Mouse (Mus musculus): ENCODE data around the gene Setd1a. TPM values are rescaled to one million over a fixed set of nuclear protein-coding genes. Genes with fewer than 3 reads are reported as not detected.
A peak's percentile ranks its signal among the peaks of the same experiment; 100 is the strongest.

The Setd1a gene
- polyA plus RNA-seq, 1 experiment from 2014 or later, result 6.2 TPM

GRCm38 (mm10) chr7:127808821-127809220, 32.4 kb downstream of the Setd1a start:
- H3K4me3 ChIP-seq (ENCODE audit: low read length), result no peak overlapping the region
- no peak overlapping the region for H3K4me2 ChIP-seq (ENCODE audit: low read depth, low read length)
- ATAC-seq, result no peak
- no peaks in the 10 kb centered on the region for H3K9me3 ChIP-seq (ENCODE audit: control insufficient read depth, low read length)
- no peaks in the 10 kb centered on the region for H3K36me3 ChIP-seq (ENCODE audit: control insufficient read depth, insufficient read depth, low read length)
- no peak overlapping the region for H3K9ac ChIP-seq (ENCODE audit: low read depth, low read length)
- WGBS, result 73% methylated on average over 5 of the region's 5 CpGs
- no peaks in the 10 kb centered on the region for H3K27me3 ChIP-seq (replicated peaks; ENCODE audit: control insufficient read depth, insufficient read depth, low read length)
- peaks cover 3% of the 10 kb centered on the region; the same call in 1 of the 2 replicates for H3K4me1 ChIP-seq (ENCODE audit: control insufficient read depth, insufficient read depth, low read length)
- no peak overlapping the region for H3K27ac ChIP-seq (ENCODE audit: low read length)

DNA sequence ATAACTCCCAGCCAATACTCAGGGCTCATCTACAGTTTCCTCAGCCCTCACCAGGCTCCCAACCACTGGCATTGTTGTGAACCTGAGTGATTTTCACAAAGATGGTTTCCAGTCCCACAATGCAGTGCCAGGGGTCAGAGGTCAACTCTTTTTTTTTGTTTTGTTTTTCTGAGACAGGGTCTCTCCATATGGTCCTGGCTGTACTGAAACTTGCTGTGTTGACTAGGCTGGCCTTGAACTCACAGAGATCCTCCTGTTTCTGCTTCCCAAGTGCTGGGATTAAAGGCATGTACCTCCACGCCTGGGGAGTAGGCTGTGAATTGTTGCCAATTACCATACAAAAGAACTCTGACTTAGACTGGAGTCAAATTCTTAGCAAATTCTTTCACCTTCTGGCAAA, 33.4 kb downstream of the Setd1a start:
- H3K9ac ChIP-seq (ENCODE audit: low read depth, low read length), result no peak overlapping the region
- H3K9me3 ChIP-seq (ENCODE audit: control insufficient read depth, low read length), result no peaks in the 10 kb centered on the region
- no peaks in the 10 kb centered on the region for H3K36me3 ChIP-seq (ENCODE audit: control insufficient read depth, insufficient read depth, low read length)
- H3K27ac ChIP-seq (ENCODE audit: low read length), result no peak overlapping the region
- H3K27me3 ChIP-seq (replicated peaks; ENCODE audit: control insufficient read depth, insufficient read depth, low read length), result no peaks in the 10 kb centered on the region
- no peaks in the 10 kb centered on the region for H3K4me1 ChIP-seq (ENCODE audit: control insufficient read depth, insufficient read depth, low read length)
- no peak overlapping the region for H3K4me2 ChIP-seq (ENCODE audit: low read depth, low read length)
- WGBS, result 91% methylated on average over 1 of the region's 1 CpGs
- ATAC-seq, result no peak
- H3K4me3 ChIP-seq (ENCODE audit: low read length), result no peak overlapping the region

DNA sequence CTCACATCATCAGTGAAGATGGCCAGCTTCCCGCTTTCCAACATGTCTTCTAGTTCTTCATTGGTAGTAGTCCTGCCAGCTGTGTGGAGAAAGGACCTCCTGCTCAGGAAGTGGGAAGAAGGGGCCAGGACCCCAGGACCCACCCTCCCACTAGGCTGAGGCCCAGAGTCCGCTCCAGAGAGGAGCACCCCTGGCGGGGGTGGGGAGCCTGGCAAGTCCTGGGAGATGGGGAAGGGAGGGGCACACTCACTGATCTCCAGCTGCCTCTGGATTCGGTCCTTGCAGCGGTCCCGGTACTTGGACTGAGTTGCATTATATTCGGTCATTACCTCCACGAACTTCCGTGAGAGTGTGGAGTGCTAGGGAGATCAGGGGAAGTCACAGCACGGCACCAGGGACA, 34.2 kb downstream of the Setd1a start:
- Histone ChIP-seq H3K9ac (ENCODE audit: low read depth, low read length) (no peak overlapping the region), H3K9me3 (ENCODE audit: control insufficient read depth, low read length) (no peaks in the 10 kb centered on the region), H3K27ac (ENCODE audit: low read length) (no peak overlapping the region), H3K27me3 (replicated peaks; ENCODE audit: control insufficient read depth, insufficient read depth, low read length) (no peaks in the 10 kb centered on the region), H3K4me3 (ENCODE audit: low read length) (no peak overlapping the region), H3K4me2 (ENCODE audit: low read depth, low read length) (no peak overlapping the region), H3K4me1 (ENCODE audit: control insufficient read depth, insufficient read depth, low read length) (no peaks in the 10 kb centered on the region), H3K36me3 (ENCODE audit: control insufficient read depth, insufficient read depth, low read length) (no peaks in the 10 kb centered on the region)
- WGBS, result 81% methylated on average over 10 of the region's 10 CpGs
- no peak for ATAC-seq

- Histone ChIP-seq H3K27ac (ENCODE audit: low read length) (no peak overlapping the region), H3K9ac (ENCODE audit: low read depth, low read length) (no peak overlapping the region), H3K4me1 (ENCODE audit: control insufficient read depth, insufficient read depth, low read length) (no peaks in the 10 kb centered on the region), H3K36me3 (ENCODE audit: control insufficient read depth, insufficient read depth, low read length) (no peaks in the 10 kb centered on the region), H3K27me3 (replicated peaks; ENCODE audit: control insufficient read depth, insufficient read depth, low read length) (no peaks in the 10 kb centered on the region), H3K4me2 (ENCODE audit: low read depth, low read length) (no peak overlapping the region), H3K9me3 (ENCODE audit: control insufficient read depth, low read length) (no peaks in the 10 kb centered on the region), H3K4me3 (ENCODE audit: low read length) (no peak overlapping the region)
- 74% methylated on average over 4 of the region's 4 CpGs for WGBS
- ATAC-seq, result no peak
Observed at GRCm38 (mm10) chr7:127811240-127811639, 34.8 kb downstream of the Setd1a start.

DNA sequence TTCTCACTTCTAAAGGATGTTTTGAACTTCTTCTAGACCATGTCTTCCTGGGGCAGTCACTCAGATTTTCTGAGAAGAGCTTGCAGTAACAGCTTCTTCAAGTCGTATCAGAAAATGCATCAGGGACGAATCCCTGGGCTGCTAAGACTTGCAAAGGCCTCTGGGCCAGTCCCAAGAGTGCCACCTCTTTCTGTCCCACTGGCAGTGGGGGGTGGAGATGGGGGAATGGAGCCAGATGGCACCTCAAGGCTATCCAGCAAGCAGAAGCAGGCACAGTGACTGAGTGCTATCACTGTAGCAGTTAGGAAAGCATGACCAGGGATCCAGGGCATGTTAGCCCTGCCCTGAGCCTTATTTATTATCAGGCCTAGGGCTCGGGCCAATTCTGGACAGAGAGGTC, 35.8 kb downstream of the Setd1a start:
- ATAC-seq, result no peak
- Histone ChIP-seq H3K9ac (ENCODE audit: low read depth, low read length) (no peak overlapping the region), H3K4me1 (ENCODE audit: control insufficient read depth, insufficient read depth, low read length) (no peaks in the 10 kb centered on the region), H3K9me3 (ENCODE audit: control insufficient read depth, low read length) (no peaks in the 10 kb centered on the region), H3K27me3 (replicated peaks; ENCODE audit: control insufficient read depth, insufficient read depth, low read length) (no peaks in the 10 kb centered on the region), H3K4me3 (ENCODE audit: low read length) (no peak overlapping the region), H3K4me2 (ENCODE audit: low read depth, low read length) (no peak overlapping the region), H3K36me3 (ENCODE audit: control insufficient read depth, insufficient read depth, low read length) (no peaks in the 10 kb centered on the region), H3K27ac (ENCODE audit: low read length) (no peak overlapping the region)
- 85% methylated on average over 3 of the region's 3 CpGs for WGBS

- no peaks in the 10 kb centered on the region for H3K27me3 ChIP-seq (replicated peaks; ENCODE audit: control insufficient read depth, insufficient read depth, low read length)
- ATAC-seq, result peak; percentile 57
- no peak overlapping the region for H3K9ac ChIP-seq (ENCODE audit: low read depth, low read length)
- no peaks in the 10 kb centered on the region for H3K9me3 ChIP-seq (ENCODE audit: control insufficient read depth, low read length)
- H3K4me3 ChIP-seq (ENCODE audit: low read length), result no peak overlapping the region
- 66% methylated on average over 4 of the region's 4 CpGs for WGBS
- H3K27ac ChIP-seq (ENCODE audit: low read length), result peak overlapping the region; percentile 9; the same call in 1 of the 2 replicates
- no peak overlapping the region for H3K4me2 ChIP-seq (ENCODE audit: low read depth, low read length)
- H3K36me3 ChIP-seq (ENCODE audit: control insufficient read depth, insufficient read depth, low read length), result no peaks in the 10 kb centered on the region
- no peaks in the 10 kb centered on the region for H3K4me1 ChIP-seq (ENCODE audit: control insufficient read depth, insufficient read depth, low read length)
Observed at GRCm38 (mm10) chr7:127813821-127814220, 37.4 kb downstream of the Setd1a start.

DNA sequence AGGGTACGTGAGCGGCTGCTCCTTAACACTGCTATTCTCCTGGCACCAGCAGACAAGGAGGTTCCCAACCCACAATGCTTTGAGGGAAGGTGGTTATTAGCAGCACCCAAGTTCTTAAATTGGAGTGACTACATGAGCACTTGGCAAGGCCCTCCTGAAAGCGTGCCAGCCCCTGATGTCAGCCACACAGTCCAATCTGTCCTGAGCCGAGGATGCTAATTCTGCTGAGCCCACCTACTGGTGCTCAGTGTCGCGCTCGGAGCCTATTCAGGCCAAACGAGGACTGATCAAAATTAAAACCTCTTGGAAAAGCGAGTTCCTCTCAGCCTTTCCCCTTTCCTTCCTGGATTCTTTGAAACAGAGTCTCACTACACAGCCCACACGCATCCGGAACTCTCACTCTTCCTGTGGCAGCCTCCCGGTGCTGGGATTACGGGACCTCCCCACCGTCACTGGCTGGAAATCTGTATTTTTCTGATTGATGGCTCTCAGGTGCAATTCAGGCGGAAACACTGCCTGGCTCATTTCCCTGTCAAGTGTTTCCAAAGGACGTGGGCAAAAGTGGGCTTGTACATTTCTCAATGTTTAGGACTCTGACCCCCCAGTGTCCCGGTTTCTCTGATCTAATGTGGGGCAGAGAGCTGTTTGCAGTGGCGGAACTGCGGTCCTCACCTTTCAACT, 37.9 kb downstream of the Setd1a start:
- WGBS, result 77% methylated on average over 19 of the region's 19 CpGs
- Histone ChIP-seq H3K9me3 (ENCODE audit: control insufficient read depth, low read length) (no peaks in the 10 kb centered on the region), H3K27ac (ENCODE audit: low read length) (peak overlapping the region; percentile 9; the same call in 1 of the 2 replicates), H3K4me1 (ENCODE audit: control insufficient read depth, insufficient read depth, low read length) (no peaks in the 10 kb centered on the region), H3K4me3 (ENCODE audit: low read length) (no peak overlapping the region), H3K9ac (ENCODE audit: low read depth, low read length) (no peak overlapping the region), H3K27me3 (replicated peaks; ENCODE audit: control insufficient read depth, insufficient read depth, low read length) (no peaks in the 10 kb centered on the region), H3K4me2 (ENCODE audit: low read depth, low read length) (no peak overlapping the region), H3K36me3 (ENCODE audit: control insufficient read depth, insufficient read depth, low read length) (no peaks in the 10 kb centered on the region)
- ATAC-seq, result peak; percentile 22

DNA sequence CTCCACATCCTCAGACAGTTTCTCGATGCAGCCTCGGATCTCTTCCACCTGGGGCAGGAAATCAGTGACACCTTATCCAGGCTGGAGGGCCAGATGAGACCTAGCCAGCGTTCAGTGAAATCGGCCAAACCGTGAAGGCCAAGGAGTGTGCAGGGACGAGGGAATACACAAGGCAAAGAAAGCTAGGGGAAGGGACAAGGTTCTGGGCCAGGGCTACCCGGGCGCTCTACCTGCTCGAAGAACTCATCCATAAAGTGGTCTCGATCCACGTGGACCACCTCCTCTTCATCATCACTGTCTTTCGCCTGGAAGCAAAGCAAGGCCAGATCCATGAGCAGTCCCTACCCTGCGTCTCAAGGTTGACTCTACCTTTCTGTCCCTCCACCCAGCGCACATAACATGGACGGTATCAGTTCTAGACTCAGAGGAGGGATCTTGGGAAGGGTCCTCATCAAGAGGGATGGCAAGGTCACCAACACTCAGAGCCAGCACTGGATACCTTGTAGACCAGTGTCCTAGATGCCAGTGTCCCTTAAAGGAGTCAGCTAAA, 38.7 kb downstream of the Setd1a start:
- H3K4me3 ChIP-seq (ENCODE audit: low read length), result no peak overlapping the region
- no peak overlapping the region for H3K27ac ChIP-seq (ENCODE audit: low read length)
- no peak overlapping the region for H3K9ac ChIP-seq (ENCODE audit: low read depth, low read length)
- no peak overlapping the region for H3K4me2 ChIP-seq (ENCODE audit: low read depth, low read length)
- H3K27me3 ChIP-seq (replicated peaks; ENCODE audit: control insufficient read depth, insufficient read depth, low read length), result no peaks in the 10 kb centered on the region
- H3K9me3 ChIP-seq (ENCODE audit: control insufficient read depth, low read length), result no peaks in the 10 kb centered on the region
- 91% methylated on average over 15 of the region's 15 CpGs for WGBS
- H3K4me1 ChIP-seq (ENCODE audit: control insufficient read depth, insufficient read depth, low read length), result no peaks in the 10 kb centered on the region
- H3K36me3 ChIP-seq (ENCODE audit: control insufficient read depth, insufficient read depth, low read length), result no peaks in the 10 kb centered on the region
- no peak for ATAC-seq

GRCm38 (mm10) chr7:127815954-127816821, 39.7 kb downstream of the Setd1a start:
- Histone ChIP-seq H3K4me3 (ENCODE audit: low read length) (no peak overlapping the region), H3K4me1 (ENCODE audit: control insufficient read depth, insufficient read depth, low read length) (no peaks in the 10 kb centered on the region), H3K27me3 (replicated peaks; ENCODE audit: control insufficient read depth, insufficient read depth, low read length) (no peaks in the 10 kb centered on the region), H3K27ac (ENCODE audit: low read length) (peak overlapping the region; percentile 43), H3K36me3 (ENCODE audit: control insufficient read depth, insufficient read depth, low read length) (no peaks in the 10 kb centered on the region), H3K9ac (ENCODE audit: low read depth, low read length) (peak overlapping the region; percentile 33; the same call in 1 of the 2 replicates), H3K9me3 (ENCODE audit: control insufficient read depth, low read length) (no peaks in the 10 kb centered on the region), H3K4me2 (ENCODE audit: low read depth, low read length) (no peak overlapping the region)
- 57% methylated on average over 15 of the region's 15 CpGs for WGBS
- ATAC-seq, result peak; percentile 52
